Mouse (Mus musculus) G1E (cell line): ENCODE measurements around the gene Myh9.

Experiments used
- CTCF ChIP-seq: IDR thresholded peaks from 2 replicates; pipeline ENCODE4 v1.5.1; 2012; ENCODE audit warnings: low read depth, low read length, inconsistent platforms, mixed read lengths
- GATA1 ChIP-seq: IDR thresholded peaks from 2 replicates; pipeline ENCODE4 v1.6.1; 2012; ENCODE audit warnings: borderline replicate concordance, low read length, inconsistent platforms, mixed read lengths
- GATA2 ChIP-seq: IDR thresholded peaks from 2 replicates; pipeline ENCODE4 v1.6.1; 2012; ENCODE audit warnings: low read depth, low read length, inconsistent platforms, borderline replicate concordance
- TAL1 ChIP-seq: conservative IDR thresholded peaks from 2 replicates; pipeline ENCODE4 v1.6.1; 2012; ENCODE audit warnings: low read depth, low read length, inconsistent platforms, mixed read lengths

DNA sequence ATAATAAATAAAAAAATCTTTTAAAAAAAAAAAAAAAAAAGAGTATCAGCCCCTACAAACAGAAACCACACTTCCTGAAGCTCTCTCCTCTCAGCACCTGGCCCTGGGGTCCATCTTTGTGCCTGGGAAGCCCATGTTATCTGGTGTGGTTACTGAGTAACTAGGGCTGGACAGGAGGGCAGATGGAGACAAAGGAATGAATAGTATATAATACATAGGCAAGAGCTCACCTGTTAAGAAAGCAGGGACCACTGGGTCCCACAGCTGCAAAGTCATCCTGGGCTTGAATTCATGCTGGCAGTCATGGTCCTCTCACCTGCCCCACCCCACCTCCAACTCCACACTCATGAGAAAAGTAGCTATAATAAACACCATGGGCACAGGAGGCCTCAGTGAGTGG is 8.9 kb downstream of the Myh9 start:
- TF ChIP-seq GATA2 (no peak), CTCF (no peak), GATA1 (no peak), TAL1 (no peak)
